Mouse (Mus musculus) E14TG2a.4 (cell line): ENCODE measurements around the gene Dthd1.

Source experiments
- H3K27me3 ChIP-seq: 2 replicates; pipeline ENCODE4 v1.6.1; 2014; ENCODE audit warnings: low read length, control low read depth; ENCODE audit not compliant: insufficient read depth
- H3K36me3 ChIP-seq: 2 replicates; pipeline ENCODE4 v1.6.1; 2014; ENCODE audit warnings: low read length, control low read depth; ENCODE audit not compliant: insufficient read depth
- H3K4me1 ChIP-seq: replicated peaks from 2 replicates; pipeline ENCODE4 v1.6.1; 2014; ENCODE audit warnings: low read depth, low read length, control low read depth
- H3K4me3 ChIP-seq: replicated peaks from 2 replicates; pipeline ENCODE4 v1.5.1; 2014; ENCODE audit warnings: mild to moderate bottlenecking, low read length
- H3K9me3 ChIP-seq: 2 replicates; pipeline ENCODE4 v1.6.1; 2014; ENCODE audit warnings: low read length, control low read depth
- CTCF ChIP-seq: conservative IDR thresholded peaks from 2 replicates; pipeline ENCODE4 v1.5.1; 2014; ENCODE audit warnings: low read length
- NANOG ChIP-seq: IDR thresholded peaks from 2 replicates; pipeline ENCODE4 v1.6.1; 2014; ENCODE audit warnings: borderline replicate concordance, low read length, mixed read lengths
- POU5F1 ChIP-seq: IDR thresholded peaks from 2 replicates; pipeline ENCODE4 v1.6.1; 2014; ENCODE audit warnings: low read length, borderline replicate concordance

The Dthd1 gene

GRCm38 (mm10) chr5:62924616-62925015, 111.0 kb downstream of the Dthd1 start:
- Histone ChIP-seq H3K4me3 (no peak overlapping the region), H3K4me1 (no peaks in the 10 kb centered on the region), H3K36me3 (no peaks in the 10 kb centered on the region), H3K27me3 (no peaks in the 10 kb centered on the region), H3K9me3 (no peaks in the 10 kb centered on the region)
- no peak for TF ChIP-seq POU5F1
- no peak for TF ChIP-seq CTCF
- no peak for TF ChIP-seq NANOG
